Mouse (Mus musculus) intestine, embryonic 15.5 days (tissue): ENCODE measurements around the gene Cfap61. TPM values are rescaled to one million over a fixed set of nuclear protein-coding genes. Genes with fewer than 3 reads are reported as not detected.

Experiments
- ATAC-seq: fragments of 200-750 bp; cut with Nextera tagmentation; 2 replicates; pipeline ENCODE4 v1.8.0; 2017; ENCODE audit warnings: moderate TSS enrichment, moderate library complexity
- H3K27ac ChIP-seq: fragments of 300-500 bp; sonication (generic); 2 replicates; pipeline ENCODE4 v1.5.1; 2015; ENCODE audit warnings: mild to moderate bottlenecking, inconsistent platforms
- H3K27me3 ChIP-seq: fragments of 300-500 bp; sonication (generic); replicated peaks from 2 replicates; pipeline ENCODE4 v1.6.1; 2015; ENCODE audit warnings: inconsistent platforms
- H3K36me3 ChIP-seq: fragments of 300-500 bp; sonication (generic); 2 replicates; pipeline ENCODE4 v1.6.1; 2015; ENCODE audit warnings: inconsistent platforms
- H3K4me1 ChIP-seq: fragments of 300-500 bp; sonication (generic); replicated peaks from 2 replicates; pipeline ENCODE4 v1.6.1; 2015; ENCODE audit warnings: inconsistent platforms
- H3K4me2 ChIP-seq: fragments of 300-500 bp; sonication (generic); replicated peaks from 2 replicates; pipeline ENCODE4 v1.6.1; 2015; ENCODE audit warnings: mild to moderate bottlenecking, inconsistent platforms
- H3K4me3 ChIP-seq: fragments of 300-500 bp; sonication (generic); replicated peaks from 2 replicates; pipeline ENCODE4 v1.5.1; 2015; ENCODE audit warnings: inconsistent platforms
- H3K9ac ChIP-seq: fragments of 300-500 bp; sonication (generic); 2 replicates; pipeline ENCODE4 v1.6.1; 2015; ENCODE audit warnings: inconsistent platforms
- H3K9me3 ChIP-seq: fragments of 300-500 bp; sonication (generic); 2 replicates; pipeline ENCODE4 v1.6.1; 2016; ENCODE audit warnings: inconsistent platforms
- WGBS: fragments of 180-500 bp; shearing (Covaris S2); methylation state at CpG from one replicate; pipeline ENCODE4 v1.1.7; 2015; 5-methylcytosine and 5-hydroxymethylcytosine counted together
- polyA plus RNA-seq: library from polyadenylated mRNA; unstranded; fragments of >200 nt; fragmentation: Nextera tagmentation; extraction: Ambion mirVana; gene quantifications from 2 replicates; pipeline ENCODE4 v1.2.1, GENCODE M21; 2015

Gene Cfap61
- polyA plus RNA-seq, 1 experiment from 2014 or later, result 1.5 TPM

- no peak overlapping the region for H3K9ac ChIP-seq
- no peak overlapping the region for H3K4me3 ChIP-seq
- no peak for ATAC-seq
- H3K36me3 ChIP-seq, result no peaks in the 10 kb centered on the region
- H3K27me3 ChIP-seq, result no peaks in the 10 kb centered on the region
- H3K9me3 ChIP-seq, result no peaks in the 10 kb centered on the region
- H3K27ac ChIP-seq, result no peak overlapping the region
- 90% methylated on average over 10 of the region's 10 CpGs for WGBS
- H3K4me1 ChIP-seq, result no peaks in the 10 kb centered on the region
- no peak overlapping the region for H3K4me2 ChIP-seq
These were observed 142.5 kb downstream of the Cfap61 start for GRCm38 (mm10) chr2:146077117-146077516.

GRCm38 (mm10) chr2:146080282-146080681, 145.7 kb downstream of the Cfap61 start:
- Histone ChIP-seq H3K4me1 (0 out of 2 replicates have a peak, but pooled peaks cover 3% of the 10 kb centered on the region), H3K36me3 (no peaks in the 10 kb centered on the region), H3K9ac (no peak overlapping the region), H3K27me3 (no peaks in the 10 kb centered on the region), H3K4me2 (no peak overlapping the region), H3K27ac (no peak overlapping the region), H3K9me3 (no peaks in the 10 kb centered on the region), H3K4me3 (no peak overlapping the region)
- WGBS, result 91% methylated on average over 4 of the region's 4 CpGs
- no peak for ATAC-seq

GRCm38 (mm10) chr2:146083326-146083871, 148.8 kb downstream of the Cfap61 start:
- Histone ChIP-seq H3K4me2 (no peak overlapping the region), H3K9me3 (no peaks in the 10 kb centered on the region), H3K36me3 (no peaks in the 10 kb centered on the region), H3K27me3 (no peaks in the 10 kb centered on the region), H3K4me3 (no peak overlapping the region), H3K27ac (no peak overlapping the region), H3K4me1 (0 out of 2 replicates have a peak, but pooled peaks cover 3% of the 10 kb centered on the region), H3K9ac (no peak overlapping the region)
- 62% methylated on average over 6 of the region's 6 CpGs for WGBS
- ATAC-seq, result no peak

GRCm38 (mm10) chr2:146087411-146087810, 152.8 kb downstream of the Cfap61 start:
- ATAC-seq, result no peak
- H3K9me3 ChIP-seq, result no peaks in the 10 kb centered on the region
- no peaks in the 10 kb centered on the region for H3K36me3 ChIP-seq
- H3K4me3 ChIP-seq, result no peak overlapping the region
- 80% methylated on average over 1 of the region's 1 CpGs for WGBS
- H3K9ac ChIP-seq, result no peak overlapping the region
- no peak overlapping the region for H3K4me2 ChIP-seq
- H3K27ac ChIP-seq, result no peak overlapping the region
- 0 out of 2 replicates have a peak, but pooled peaks cover 3% of the 10 kb centered on the region for H3K4me1 ChIP-seq
- H3K27me3 ChIP-seq, result no peaks in the 10 kb centered on the region

- Histone ChIP-seq H3K4me3 (no peak overlapping the region), H3K9ac (no peak overlapping the region), H3K36me3 (no peaks in the 10 kb centered on the region), H3K27ac (no peak overlapping the region), H3K27me3 (no peaks in the 10 kb centered on the region), H3K4me2 (no peak overlapping the region), H3K9me3 (no peaks in the 10 kb centered on the region), H3K4me1 (no peaks in the 10 kb centered on the region)
- 36% methylated on average over 6 of the region's 6 CpGs for WGBS
- peak; percentile 90 for ATAC-seq
These were observed 154.6 kb downstream of the Cfap61 start for GRCm38 (mm10) chr2:146089157-146089692.

GRCm38 (mm10) chr2:146097532-146097931, 162.9 kb downstream of the Cfap61 start:
- H3K4me1 ChIP-seq, result no peaks in the 10 kb centered on the region
- no peak for ATAC-seq
- H3K27me3 ChIP-seq, result no peaks in the 10 kb centered on the region
- H3K4me3 ChIP-seq, result no peak overlapping the region
- H3K36me3 ChIP-seq, result no peaks in the 10 kb centered on the region
- no peak overlapping the region for H3K9ac ChIP-seq
- 93% methylated on average over 5 of the region's 5 CpGs for WGBS
- H3K27ac ChIP-seq, result no peak overlapping the region
- no peak overlapping the region for H3K4me2 ChIP-seq
- H3K9me3 ChIP-seq, result no peaks in the 10 kb centered on the region

GRCm38 (mm10) chr2:146098853-146099717, 164.5 kb downstream of the Cfap61 start:
- peak; percentile 73; the same call in 1 of the 2 replicates for ATAC-seq
- no peak overlapping the region for H3K9ac ChIP-seq
- H3K4me1 ChIP-seq, result no peaks in the 10 kb centered on the region
- H3K4me3 ChIP-seq, result no peak overlapping the region
- H3K9me3 ChIP-seq, result no peaks in the 10 kb centered on the region
- WGBS, result 57% methylated on average over 16 of the region's 16 CpGs
- no peak overlapping the region for H3K4me2 ChIP-seq
- H3K27ac ChIP-seq, result no peak overlapping the region
- no peaks in the 10 kb centered on the region for H3K27me3 ChIP-seq
- H3K36me3 ChIP-seq, result no peaks in the 10 kb centered on the region

- Histone ChIP-seq H3K4me2 (no peak overlapping the region), H3K4me3 (no peak overlapping the region), H3K27me3 (no peaks in the 10 kb centered on the region), H3K9ac (no peak overlapping the region), H3K9me3 (no peaks in the 10 kb centered on the region), H3K4me1 (no peaks in the 10 kb centered on the region), H3K36me3 (no peaks in the 10 kb centered on the region), H3K27ac (no peak overlapping the region)
- ATAC-seq, result no peak
- 73% methylated on average over 3 of the region's 3 CpGs for WGBS
These were observed 165.3 kb downstream of the Cfap61 start for GRCm38 (mm10) chr2:146099838-146100237.

- ATAC-seq, result no peak
- no peak overlapping the region for H3K9ac ChIP-seq
- 82% methylated on average over 10 of the region's 10 CpGs for WGBS
These were observed 166.0 kb downstream of the Cfap61 start for GRCm38 (mm10) chr2:146100489-146101060.

GRCm38 (mm10) chr2:146102600-146102999, 168.0 kb downstream of the Cfap61 start:
- Histone ChIP-seq H3K9me3 (no peaks in the 10 kb centered on the region), H3K4me3 (no peak overlapping the region), H3K27me3 (no peaks in the 10 kb centered on the region), H3K27ac (no peak overlapping the region), H3K36me3 (no peaks in the 10 kb centered on the region), H3K9ac (no peak overlapping the region), H3K4me2 (no peak overlapping the region), H3K4me1 (no peaks in the 10 kb centered on the region)
- no peak for ATAC-seq
- 74% methylated on average over 3 of the region's 3 CpGs for WGBS

More at GRCm38 (mm10) chr2:146100489-146101060, 166.0 kb downstream of the Cfap61 start:
- no peaks in the 10 kb centered on the region for H3K36me3 ChIP-seq
- no peak overlapping the region for H3K4me3 ChIP-seq
- no peaks in the 10 kb centered on the region for H3K9me3 ChIP-seq
- no peaks in the 10 kb centered on the region for H3K4me1 ChIP-seq
- H3K27ac ChIP-seq, result no peak overlapping the region
- no peak overlapping the region for H3K4me2 ChIP-seq
- H3K27me3 ChIP-seq, result no peaks in the 10 kb centered on the region

- Histone ChIP-seq H3K4me2 (no peak overlapping the region), H3K27ac (no peak overlapping the region), H3K9ac (no peak overlapping the region), H3K36me3 (no peaks in the 10 kb centered on the region), H3K9me3 (no peaks in the 10 kb centered on the region), H3K4me1 (no peaks in the 10 kb centered on the region), H3K4me3 (no peak overlapping the region), H3K27me3 (no peaks in the 10 kb centered on the region)
- no peak for ATAC-seq
- 71% methylated on average over 6 of the region's 6 CpGs for WGBS
These were observed 170.8 kb downstream of the Cfap61 start for GRCm38 (mm10) chr2:146105341-146105740.

GRCm38 (mm10) chr2:146107980-146108379, 173.4 kb downstream of the Cfap61 start:
- Histone ChIP-seq H3K27ac (no peak overlapping the region), H3K9me3 (no peaks in the 10 kb centered on the region), H3K9ac (no peak overlapping the region), H3K36me3 (no peaks in the 10 kb centered on the region), H3K27me3 (no peaks in the 10 kb centered on the region), H3K4me2 (no peak overlapping the region), H3K4me1 (no peaks in the 10 kb centered on the region), H3K4me3 (no peak overlapping the region)
- 89% methylated on average over 4 of the region's 4 CpGs for WGBS
- no peak for ATAC-seq
